Mouse (Mus musculus): ENCODE measurements around the gene Hils1. TPM values are rescaled to one million over a fixed set of nuclear protein-coding genes. Genes with fewer than 3 reads are reported as not detected.
"Not testable (repeated sequence)": the region's sequence is repeated elsewhere in the genome, so short reads cannot be mapped to it uniquely, and the experiment has no call there.

The Hils1 gene
- polyA plus RNA-seq, 2 experiments from 2014 or later, result not detected

DNA sequence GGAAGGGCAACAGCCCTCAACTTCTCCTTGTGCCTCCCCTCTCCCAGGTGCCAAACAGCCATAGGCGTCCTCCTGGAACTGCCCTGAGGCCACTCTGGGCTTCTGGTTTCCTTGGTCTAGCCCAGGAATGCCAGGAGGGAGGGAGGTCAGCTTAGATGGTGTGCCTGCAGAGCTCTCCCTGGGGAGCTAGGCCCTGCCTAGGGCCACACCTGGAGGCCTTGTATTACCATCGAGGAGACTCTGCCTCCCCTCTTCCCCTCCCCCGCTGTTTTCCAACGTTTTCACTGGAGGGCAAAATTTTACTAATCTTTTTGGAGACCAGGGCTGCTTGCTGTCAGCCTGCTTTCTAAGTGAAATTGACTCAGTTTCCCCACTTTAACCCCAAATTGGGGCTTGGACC lies 38.6 kb downstream of the Hils1 start:
- ATAC-seq, result no peak

GRCm38 (mm10) chr11:95006525-95007219 lies 39.3 kb downstream of the Hils1 start:
- ATAC-seq, result peak; percentile 53

GRCm38 (mm10) chr11:95007418-95007817 lies 40.0 kb downstream of the Hils1 start:
- ATAC-seq, result no peak

GRCm38 (mm10) chr11:95008661-95009628 lies 41.6 kb downstream of the Hils1 start:
- ATAC-seq, result peak; percentile 25

DNA sequence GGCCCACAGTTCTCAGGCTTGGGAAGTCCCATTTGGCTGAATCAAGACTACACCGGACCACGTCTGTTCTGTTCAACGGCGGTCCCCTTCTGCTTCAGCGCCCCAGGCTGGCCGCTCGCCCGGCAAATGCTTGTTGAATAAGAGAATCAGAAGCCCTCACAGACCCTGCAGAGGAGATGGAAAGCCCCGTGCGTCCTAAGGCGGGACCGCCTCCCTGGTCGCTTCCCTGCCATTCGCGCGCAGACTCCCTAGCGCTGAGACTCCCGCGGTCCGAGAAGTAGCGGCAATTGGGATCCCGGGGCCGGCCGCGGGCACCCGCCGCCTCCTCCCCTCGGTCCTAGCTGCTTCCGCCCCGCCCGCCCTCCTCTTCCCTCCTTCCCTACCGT lies 42.2 kb downstream of the Hils1 start, which contains the start of gene Samd14:
Gene Samd14 (plus strand): TSS at position 251 of the 386 bp plus-strand sequence.
- ATAC-seq, result no peak

DNA sequence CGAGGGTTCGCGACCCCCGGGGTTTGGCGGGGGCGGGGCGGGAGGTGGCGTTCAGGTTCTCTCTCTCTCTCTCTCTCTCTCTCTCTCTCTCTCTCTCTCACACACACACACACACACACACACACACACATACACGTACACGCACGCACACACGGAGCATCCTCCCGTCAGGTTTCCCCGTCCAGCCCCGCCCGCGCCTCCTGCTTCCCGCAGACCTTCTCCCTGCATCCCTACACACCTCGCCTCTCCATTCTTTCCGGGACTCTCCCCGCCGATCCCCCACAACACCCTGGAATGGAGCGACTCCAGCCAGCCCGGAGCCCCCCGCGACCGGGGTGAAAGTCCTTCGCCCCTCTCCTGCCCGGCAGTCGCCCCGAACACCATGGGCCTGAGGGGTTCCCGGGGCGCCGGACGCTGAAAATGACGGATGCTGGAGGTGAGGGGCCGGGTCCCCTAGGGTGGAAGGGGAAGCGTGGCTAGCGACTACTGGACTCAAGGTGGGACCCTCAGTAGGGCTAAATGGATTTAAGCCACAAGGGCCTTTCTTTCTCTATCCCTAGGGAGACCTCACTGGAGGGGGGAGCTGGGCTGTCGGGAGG lies 42.8 kb downstream of the Hils1 start:
- ATAC-seq, result no peak

DNA sequence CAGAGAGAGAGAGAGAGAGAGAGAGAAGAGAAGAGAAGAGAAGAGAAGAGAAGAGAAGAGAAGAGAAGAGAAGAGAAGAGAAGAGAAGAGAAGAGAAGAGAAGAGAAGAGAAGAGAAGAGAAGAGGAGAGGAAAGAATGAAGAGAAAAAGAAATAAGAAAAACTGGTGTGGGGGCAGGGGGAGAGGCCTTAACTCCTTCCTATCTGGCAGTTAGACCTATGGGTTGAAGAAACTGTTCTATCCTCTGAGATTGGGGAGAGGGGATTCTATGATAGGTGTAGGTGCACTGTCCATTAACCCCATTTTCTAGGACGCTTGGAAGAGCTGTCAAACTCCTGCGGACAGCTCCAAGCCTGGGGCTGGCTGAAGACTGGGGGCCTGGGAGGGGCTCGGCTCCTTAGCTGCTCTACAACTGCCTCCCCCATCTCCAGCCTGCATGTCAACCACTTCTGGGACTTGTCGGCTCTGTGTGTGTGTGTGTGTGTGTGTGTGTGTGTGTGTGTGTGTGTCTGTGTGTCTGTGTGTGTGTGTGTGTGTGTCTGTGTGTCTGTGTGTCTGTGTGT lies 43.5 kb downstream of the Hils1 start:
- not testable (repeated sequence) for ATAC-seq

DNA sequence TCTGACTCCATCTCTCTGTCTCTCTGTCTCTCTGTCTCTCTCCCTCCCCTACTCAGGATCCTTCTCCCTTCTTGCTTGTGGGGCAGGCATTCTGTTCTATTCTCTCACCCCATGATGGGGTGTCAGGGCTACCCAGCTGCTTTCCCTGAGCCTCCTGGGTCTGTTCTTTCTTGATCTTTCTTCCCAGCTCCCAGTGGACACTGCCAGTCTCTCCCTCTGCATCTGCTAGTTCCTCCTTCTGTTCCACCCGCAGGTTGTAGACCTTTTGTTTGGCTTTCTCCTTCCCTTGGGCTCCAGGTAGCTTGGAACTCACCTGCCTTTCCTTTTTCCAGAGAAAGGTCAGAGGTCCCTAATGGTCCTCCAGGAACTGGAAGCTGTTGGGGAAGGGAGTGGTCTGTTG lies 44.0 kb downstream of the Hils1 start:
- ATAC-seq, result no peak

DNA sequence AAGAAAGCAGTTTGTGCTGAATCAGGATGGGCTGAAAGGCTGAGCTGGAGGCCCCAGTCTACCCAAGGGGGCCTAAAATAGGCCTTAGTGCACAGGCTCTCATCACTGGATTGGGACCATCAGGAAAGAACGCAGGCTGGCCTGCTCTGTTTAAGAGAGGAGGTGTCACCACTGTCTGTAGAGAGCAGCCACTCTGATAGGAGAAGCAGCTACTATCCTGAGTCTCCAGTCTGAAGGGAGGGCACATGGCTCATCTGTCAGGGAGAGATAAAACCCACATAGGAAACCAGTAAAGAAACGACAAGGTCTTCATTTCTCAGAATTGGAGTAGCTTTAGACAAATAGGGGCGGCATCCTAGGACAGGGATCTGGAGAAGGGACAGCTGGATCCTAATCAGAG lies 44.7 kb downstream of the Hils1 start:
- no peak for ATAC-seq

DNA sequence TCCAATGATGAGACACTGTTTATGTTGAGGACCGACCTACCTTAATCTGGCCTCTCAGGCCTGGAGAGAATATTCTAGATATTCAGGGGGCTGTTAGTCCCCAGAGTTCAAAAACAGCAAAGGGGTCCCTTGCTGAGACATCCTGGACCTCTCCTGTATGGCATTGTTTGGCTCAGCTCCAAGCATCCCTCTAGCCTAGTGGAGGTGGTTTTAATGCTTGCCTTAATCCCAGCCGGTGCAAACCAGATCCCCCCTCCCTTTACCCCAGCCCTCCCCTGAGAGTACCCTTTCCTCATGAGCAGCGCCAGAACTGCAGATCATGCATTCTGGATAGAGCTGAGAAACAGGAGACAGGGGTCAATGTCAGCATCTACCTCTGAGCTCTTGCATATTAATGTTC lies 45.1 kb downstream of the Hils1 start:
- no peak for ATAC-seq

DNA sequence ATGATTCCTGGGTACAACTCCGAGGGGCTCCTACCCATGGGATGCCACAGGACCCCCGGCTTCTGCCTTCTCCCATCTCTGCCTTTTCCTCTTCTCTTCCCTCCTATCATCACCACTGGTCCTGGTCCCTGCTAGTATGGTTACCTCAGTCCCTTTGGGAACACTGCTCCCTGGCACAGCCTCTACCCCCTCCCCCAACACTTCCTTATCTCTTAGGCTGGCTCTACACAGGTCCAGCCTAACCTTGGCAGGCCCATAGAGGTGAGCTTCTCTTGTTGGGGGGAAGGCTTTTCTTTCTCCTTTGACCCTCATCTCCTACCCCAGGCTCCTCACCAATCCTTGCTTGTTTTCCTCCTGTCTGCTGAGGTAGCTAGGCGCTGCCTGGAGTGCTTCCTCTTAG lies 48.1 kb downstream of the Hils1 start:
- no peak for ATAC-seq

Other genes with a start within 250 kb of the Hils1 start
- gene Cdc34b, start 225.8 kb upstream of the Hils1 start, polyA plus RNA-seq (2017; shearing (Covaris generic)), result not detected
- gene Tmem92, start 184.9 kb upstream of the Hils1 start, polyA plus RNA-seq (2017; shearing (Covaris generic)), result not detected
- gene Col1a1, start 31.4 kb upstream of the Hils1 start, polyA plus RNA-seq (2017; shearing (Covaris generic)), result under 1 TPM; 0.10 to 0.61 TPM
- under 1 TPM in 1 of 2 experiments, not detected in 1; 0.46 TPM for gene Sgca, start 8.7 kb downstream of the Hils1 start, polyA plus RNA-seq (2017; shearing (Covaris generic))
- 10 to 100 TPM; 23.1 to 24.0 TPM for gene Ppp1r9b, start 23.4 kb downstream of the Hils1 start, polyA plus RNA-seq (2017; shearing (Covaris generic))
- gene Samd14, start 42.3 kb downstream of the Hils1 start, polyA plus RNA-seq (2017; shearing (Covaris generic)), result under 1 TPM in 1 of 2 experiments, not detected in 1; 0.32 TPM
- 1 to 10 TPM; 2.9 to 5.6 TPM for gene Pdk2, start 73.8 kb downstream of the Hils1 start, polyA plus RNA-seq (2017; shearing (Covaris generic))
- gene Itga3, start 109.2 kb downstream of the Hils1 start, polyA plus RNA-seq (2017; shearing (Covaris generic)), result under 1 TPM; 0.56 to 0.64 TPM
- not detected for gene Dlx3, start 152.5 kb downstream of the Hils1 start, polyA plus RNA-seq (2017; shearing (Covaris generic))
- gene Dlx4, start 178.7 kb downstream of the Hils1 start, polyA plus RNA-seq (2017; shearing (Covaris generic)), result not detected

Data from activated CD4-positive, CD25-positive, alpha-beta regulatory T cell, adult 4 months (primary cell).